Mouse (Mus musculus) cerebellum, adult 2 months (tissue): ENCODE data around the gene Paqr6. TPM values are rescaled to one million over a fixed set of nuclear protein-coding genes. Genes with fewer than 3 reads are reported as not detected.
"Not testable (repeated sequence)": the region's sequence is repeated elsewhere in the genome, so short reads cannot be mapped to it uniquely, and the experiment has no call there.

Source experiments
- DNase-seq, 2 experiments: peaks; one replicate each; pipeline ENCODE4 v3.0.0; 2021
- H3K27ac ChIP-seq: fragments of 200-500 bp; 2 replicates; pipeline ENCODE4 v1.5.1; 2012; ENCODE audit warnings: low read length, control low read depth, inconsistent platforms; ENCODE audit not compliant: insufficient read depth
- H3K27me3 ChIP-seq: fragments of 200-500 bp; 2 replicates; pipeline ENCODE4 v1.6.1; 2012; ENCODE audit warnings: inconsistent platforms, mild to moderate bottlenecking, low read length, moderate library complexity; ENCODE audit not compliant: control insufficient read depth, insufficient read depth
- H3K4me1 ChIP-seq: fragments of 200-500 bp; 2 replicates; pipeline ENCODE4 v1.6.1; 2011; ENCODE audit warnings: low read length; ENCODE audit not compliant: control insufficient read depth, insufficient read depth
- H3K4me3 ChIP-seq: fragments of 200-500 bp; replicated peaks from 2 replicates; pipeline ENCODE3; 2011; ENCODE audit warnings: mild to moderate bottlenecking, low read depth, low read length, control low read depth; ENCODE audit not compliant: insufficient read depth
- CTCF ChIP-seq: fragments of 200-500 bp; IDR thresholded peaks from 2 replicates; pipeline ENCODE4 v1.5.1; 2011; ENCODE audit warnings: low read depth, mild to moderate bottlenecking, control low read depth, low read length, moderate library complexity, borderline replicate concordance; ENCODE audit not compliant: insufficient read depth
- POLR2A ChIP-seq: fragments of 200-500 bp; IDR thresholded peaks from 2 replicates; pipeline ENCODE4 v1.6.1; 2011; ENCODE audit warnings: low read length, control low read depth, borderline replicate concordance; ENCODE audit not compliant: insufficient read depth
- WGBS: fragments of 180-500 bp; shearing (Covaris S2); methylation state at CpG from one replicate; pipeline ENCODE4 v1.1.7; 2018; 5-methylcytosine and 5-hydroxymethylcytosine counted together
- polyA plus RNA-seq: library from polyadenylated mRNA; depleted of rRNA; stranded (reverse); fragments of >200 nt; gene quantifications from 2 replicates; pipeline ENCODE4 v1.2.3, GENCODE M21; 2012

Gene Paqr6
- polyA plus RNA-seq, 1 experiment: 74.2 TPM

DNA sequence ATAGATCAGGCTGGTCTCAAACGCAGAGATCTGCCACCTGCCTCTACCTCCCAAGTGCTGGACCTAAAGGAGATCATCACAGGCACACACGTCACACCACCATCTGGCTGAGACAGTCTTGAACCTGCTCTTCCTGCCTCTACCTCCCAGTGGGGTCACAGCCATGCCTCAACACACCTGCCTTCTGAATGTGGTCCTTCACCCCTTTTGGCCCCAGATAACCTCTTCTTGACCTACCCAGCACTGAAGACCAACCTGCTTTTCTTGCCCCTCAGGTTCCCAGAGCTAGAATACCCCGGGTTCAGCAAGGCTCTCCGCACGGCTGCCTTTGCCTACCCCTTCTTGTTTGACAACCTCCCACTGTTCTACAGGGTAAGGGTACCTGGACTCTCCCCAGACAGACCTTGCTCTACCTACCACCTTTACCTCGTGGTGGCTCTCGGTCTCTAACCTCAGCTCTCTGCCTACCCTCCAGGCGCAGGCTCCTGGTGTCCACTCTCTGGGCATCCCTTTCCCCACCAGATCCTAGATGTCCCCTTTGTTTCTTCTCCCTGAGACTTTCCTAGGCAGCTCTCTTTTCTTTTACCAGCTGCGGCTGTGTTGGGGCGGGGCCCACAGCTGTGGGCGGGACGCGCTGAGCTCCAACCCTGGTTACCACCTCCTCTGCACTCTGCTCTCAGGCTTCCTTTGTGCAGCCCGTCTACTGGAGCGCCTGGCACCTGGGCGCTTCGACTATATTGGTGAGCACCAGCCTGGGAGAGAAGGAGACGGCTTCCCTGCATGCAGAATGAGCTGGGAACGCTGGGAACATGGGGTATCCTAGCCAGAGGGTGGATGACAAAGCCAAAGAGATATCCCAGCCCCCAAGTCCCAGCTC, 11.6 kb downstream of the Paqr6 start:
- 24% methylated on average over 19 of the region's 19 CpGs for WGBS
- not testable (repeated sequence) for H3K27me3 ChIP-seq

DNA sequence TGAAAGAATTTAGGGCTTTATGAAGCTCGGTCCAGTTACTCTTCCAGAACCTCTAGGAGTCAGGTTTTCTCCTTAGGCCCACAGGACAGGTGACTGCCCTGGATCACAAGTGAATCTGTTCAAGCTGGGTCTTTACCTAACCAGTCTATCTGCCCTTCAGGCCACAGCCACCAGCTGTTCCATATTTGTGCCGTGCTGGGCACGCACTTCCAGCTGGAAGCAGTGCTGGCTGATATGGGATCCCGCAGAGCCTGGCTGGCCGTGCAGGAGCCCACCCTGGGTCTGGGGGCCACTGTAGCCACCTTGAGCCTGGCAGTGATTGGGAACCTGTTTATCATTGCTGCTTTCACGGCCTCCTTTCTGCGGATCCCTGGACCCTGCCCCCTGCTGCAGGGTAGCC, 12.3 kb downstream of the Paqr6 start:
- not testable (repeated sequence) for DNase-seq, H3K4me3 ChIP-seq, H3K4me1 ChIP-seq, H3K27me3 ChIP-seq, H3K27ac ChIP-seq
- 38% methylated on average over 7 of the region's 7 CpGs for WGBS

More for the DNA sequence above, 11.6 kb downstream of the Paqr6 start:
- not testable (repeated sequence) for H3K4me3 ChIP-seq, H3K27ac ChIP-seq, H3K4me1 ChIP-seq, DNase-seq

DNA sequence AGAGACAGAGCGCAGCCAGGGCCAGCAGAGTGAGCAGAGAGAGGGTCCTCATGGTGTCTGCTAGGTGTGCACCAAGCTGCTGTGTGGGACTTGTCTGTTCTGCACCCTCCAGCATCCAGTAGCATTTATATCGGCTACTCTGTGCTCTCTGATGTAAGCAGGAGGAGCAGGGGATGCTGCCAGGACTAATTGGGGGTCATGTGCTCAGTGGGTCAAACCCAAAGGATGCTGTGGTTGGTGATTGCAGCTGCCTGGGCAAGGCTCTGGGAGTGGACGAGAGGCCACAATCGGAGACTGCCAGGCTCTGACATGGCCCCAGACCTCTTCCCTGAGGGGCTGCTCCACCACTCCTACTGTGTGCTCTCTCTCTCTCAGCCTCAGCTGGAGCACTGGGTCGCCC, 14.2 kb downstream of the Paqr6 start, which contains the start of gene Bglap2:
Gene Bglap2, minus strand, starts transcription at position 101 of the 400 bp plus-strand sequence.
- not testable (repeated sequence) for DNase-seq, H3K4me3 ChIP-seq, H3K27ac ChIP-seq, H3K27me3 ChIP-seq, H3K4me1 ChIP-seq
- 76% methylated on average over 5 of the region's 5 CpGs for WGBS

DNA sequence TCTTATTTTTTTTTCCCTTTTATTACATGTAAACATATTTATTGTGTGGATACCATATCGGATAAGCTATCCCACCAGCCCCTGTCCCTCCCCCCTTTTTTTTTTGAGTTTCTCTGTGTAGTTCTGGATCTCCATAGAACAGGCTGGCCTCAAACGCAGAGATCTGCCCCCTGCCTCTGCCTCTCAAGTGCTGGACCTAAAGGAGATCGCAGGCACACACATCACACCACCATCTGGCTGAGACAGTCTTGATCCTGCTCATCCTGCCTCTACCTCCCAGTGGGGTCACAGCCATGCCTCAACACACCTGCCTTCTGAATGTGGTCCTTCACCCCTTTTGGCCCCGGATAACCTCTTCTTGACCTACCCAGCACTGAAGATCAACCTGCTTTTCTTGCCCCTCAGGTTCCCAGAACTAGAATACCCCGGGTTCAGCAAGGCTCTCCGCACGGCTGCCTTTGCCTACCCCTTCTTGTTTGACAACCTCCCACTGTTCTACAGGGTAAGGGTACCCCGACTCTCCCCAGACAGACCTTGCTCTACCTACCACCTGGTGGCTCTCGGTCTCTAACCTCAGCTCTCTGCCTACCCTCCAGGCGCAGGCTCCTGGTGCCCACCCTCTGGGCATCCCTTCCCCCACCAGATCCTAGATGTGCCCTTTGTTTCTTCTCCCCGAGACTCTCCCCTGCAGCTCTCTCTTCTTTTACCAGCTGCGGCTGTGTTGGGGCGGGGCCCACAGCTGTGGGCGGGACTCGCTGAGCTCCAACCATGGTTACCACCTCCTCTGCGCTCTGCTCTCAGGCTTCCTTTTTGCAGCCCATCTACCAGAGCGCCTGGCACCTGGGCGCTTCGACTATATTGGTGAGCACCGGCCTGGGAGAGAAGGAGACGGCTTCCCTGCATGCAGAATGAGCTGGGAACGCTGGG, 17.3 kb downstream of the Paqr6 start:
- not testable (repeated sequence) for H3K4me3 ChIP-seq, H3K4me1 ChIP-seq, H3K27me3 ChIP-seq, DNase-seq, H3K27ac ChIP-seq
- 16% methylated on average over 22 of the region's 22 CpGs for WGBS

DNA sequence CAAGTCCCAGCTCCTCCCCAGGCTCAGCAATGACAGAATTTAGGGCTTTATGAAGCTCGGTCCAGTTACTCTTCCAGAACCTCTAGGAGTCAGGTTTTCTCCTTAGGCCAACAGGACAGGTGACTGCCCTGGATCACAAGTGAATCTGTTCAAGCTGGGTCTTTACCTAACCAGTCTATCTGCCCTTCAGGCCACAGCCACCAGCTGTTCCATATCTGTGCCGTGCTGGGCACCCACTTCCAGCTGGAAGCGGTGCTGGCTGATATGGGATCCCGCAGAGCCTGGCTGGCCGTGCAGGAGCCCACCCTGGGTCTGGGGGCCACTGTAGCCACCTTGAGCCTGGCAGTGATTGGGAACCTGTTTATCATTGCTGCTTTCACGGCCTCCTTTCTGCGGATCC, 18.0 kb downstream of the Paqr6 start:
- H3K4me3 ChIP-seq, H3K27me3 ChIP-seq, H3K27ac ChIP-seq, H3K4me1 ChIP-seq, DNase-seq: not testable (repeated sequence)
- WGBS: 46% methylated on average over 1 of the region's 7 CpGs

DNA sequence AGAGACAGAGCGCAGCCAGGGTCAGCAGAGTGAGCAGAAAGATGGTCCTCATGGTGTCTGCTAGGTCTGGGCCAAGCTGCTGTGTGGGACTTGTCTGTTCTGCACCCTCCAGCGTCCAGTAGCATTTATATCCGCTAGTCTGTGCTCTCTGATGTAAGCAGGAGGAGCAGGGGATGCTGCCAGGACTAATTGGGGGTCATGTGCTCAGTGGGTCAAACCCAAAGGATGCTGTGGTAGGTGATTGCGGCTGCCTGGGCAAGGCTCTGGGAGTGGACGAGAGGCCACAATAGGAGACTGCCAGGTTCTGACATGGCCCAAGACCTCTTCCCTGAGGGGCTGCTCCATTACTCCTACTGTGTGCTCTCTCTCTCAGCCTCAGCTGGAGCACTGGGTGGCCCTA, 20.0 kb downstream of the Paqr6 start, which contains the start of gene Bglap:
Gene Bglap, minus strand, starts transcription at position 101 of the 400 bp plus-strand sequence.
- 71% methylated on average over 5 of the region's 5 CpGs for WGBS
- TF ChIP-seq POLR2A: no peak
- no peak for TF ChIP-seq CTCF
- no peak for DNase-seq

DNA sequence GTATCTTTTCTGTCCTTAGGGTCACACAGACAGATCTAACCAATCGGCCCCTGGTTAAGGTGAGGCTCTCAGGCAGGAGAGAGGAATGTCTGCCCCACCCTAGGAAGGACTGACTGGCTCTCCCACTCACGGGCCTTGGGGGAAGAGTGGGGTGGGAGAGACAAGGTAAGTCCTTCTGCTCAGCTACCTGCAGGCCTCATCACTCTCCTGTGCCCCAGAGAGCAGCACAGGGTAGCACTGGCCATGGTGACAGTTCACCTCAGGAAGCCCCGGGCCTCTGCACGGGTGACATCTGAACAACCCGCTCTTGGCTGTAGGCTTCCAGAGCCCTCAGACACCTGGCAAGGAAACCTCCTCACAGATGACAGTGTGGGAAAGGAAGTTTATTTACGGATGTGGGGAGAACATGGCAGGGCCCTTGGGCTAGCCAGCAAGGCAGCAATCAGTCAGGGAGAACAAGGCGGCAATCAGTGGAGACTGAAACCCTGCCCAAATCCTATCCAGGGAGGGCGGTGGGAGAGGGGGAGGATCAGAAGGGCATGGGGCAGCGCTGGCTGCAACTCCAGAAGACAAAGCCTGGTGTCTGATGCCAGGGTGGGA, 29.5 kb downstream of the Paqr6 start:
- H3K4me3 ChIP-seq: no peak overlapping the region
- TF ChIP-seq POLR2A (no peak), CTCF (no peak)
- 23% methylated on average over 9 of the region's 9 CpGs for WGBS
- H3K27me3 ChIP-seq: no peaks in the 10 kb centered on the region
- peak in 1 of 2 experiments; percentile 45 for DNase-seq
- peaks cover 20% of the 10 kb centered on the region for H3K4me1 ChIP-seq
- no peak overlapping the region for H3K27ac ChIP-seq

More for the DNA sequence above, 20.0 kb downstream of the Paqr6 start, which contains the start of gene Bglap:
- Histone ChIP-seq H3K4me1 (no peaks in the 10 kb centered on the region), H3K27me3 (no peaks in the 10 kb centered on the region), H3K27ac (no peak within 1 kb of the TSS), H3K4me3 (no peak within 1 kb of the TSS)

DNA sequence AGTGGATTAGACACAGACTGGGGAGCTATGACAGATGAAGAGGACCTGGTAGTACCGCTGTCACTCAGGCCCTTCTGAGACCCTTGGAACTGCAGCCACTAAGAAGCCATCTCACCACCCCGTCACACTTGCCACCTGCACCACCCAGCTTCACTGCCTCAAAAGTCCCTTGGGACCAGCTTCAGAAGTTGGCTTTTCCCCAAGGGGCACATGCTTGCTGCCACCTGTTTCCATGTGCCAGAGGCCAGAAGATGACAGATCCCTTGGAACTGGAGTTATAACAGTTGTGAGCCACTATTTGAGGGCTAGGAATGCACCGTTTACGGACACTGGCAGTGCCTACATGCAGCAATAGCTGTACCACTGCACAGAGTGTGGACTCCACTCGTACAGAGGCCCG, 30.9 kb downstream of the Paqr6 start:
- WGBS: 72% methylated on average over 6 of the region's 6 CpGs
- no peak for TF ChIP-seq POLR2A
- no peak for TF ChIP-seq CTCF
- no peak overlapping the region for H3K27ac ChIP-seq
- peaks cover 22% of the 10 kb centered on the region for H3K4me1 ChIP-seq
- H3K27me3 ChIP-seq: no peaks in the 10 kb centered on the region
- no peak for DNase-seq
- no peak overlapping the region for H3K4me3 ChIP-seq
